18 mouse cellular contexts compared by ENCODE assay signal in the genomic region with DNA sequence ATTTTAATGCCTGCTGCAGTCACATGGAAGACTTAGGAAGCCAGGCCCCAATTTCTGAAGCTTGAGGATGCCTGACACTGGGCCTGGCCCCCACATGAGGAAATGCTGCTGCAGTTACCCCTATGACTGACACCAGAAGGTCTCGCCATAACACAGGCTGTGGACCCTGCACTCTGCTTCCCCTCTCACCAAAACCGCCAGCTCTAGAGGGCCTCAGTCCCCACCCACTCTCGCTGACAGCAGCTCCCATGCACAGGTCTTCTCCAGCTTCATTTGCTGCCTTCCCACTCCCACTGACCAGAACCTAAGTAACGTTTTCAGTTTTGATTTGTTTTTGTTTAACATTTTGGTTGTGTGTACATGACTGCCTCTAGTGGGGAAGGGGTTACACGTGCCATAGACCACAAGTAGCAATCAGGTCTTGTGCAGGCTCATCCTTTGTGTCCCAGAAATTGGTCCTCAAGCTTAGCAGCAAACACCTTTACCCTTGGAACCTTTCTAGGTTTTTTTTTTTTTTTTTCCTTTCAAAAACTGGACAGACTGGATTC. TPM values are rescaled to one million over a fixed set of nuclear protein-coding genes. Genes with fewer than 3 reads are reported as not detected.
A peak's percentile ranks its signal among the peaks of the same experiment; 100 is the strongest.
DNase-seq lines count a peak whose midpoint lies in the region; ATAC-seq and TF ChIP-seq lines count a peak whose summit lies in the region.
"Had no signal": no experiment of that assay in that cellular context is flagged by ENCODE, and none has a peak within 500 bp of the region (broad histone marks: within the 10 kb centered on the region; RNA-seq: fewer than 3 reads in every experiment).

No protein-coding gene starts in this region.

- no peak for TF ChIP-seq POLR2A in MEL (IDR thresholded peaks at IDR 0.05; ENCODE audit: control insufficient read depth in 1 of 2, insufficient read depth in 1 of 2, low read depth in 1 of 2, low read length in 2 of 2, poor library complexity in 1 of 2)

- H3K27me3 ChIP-seq in kidney, postnatal 0 days (ENCODE audit: insufficient read depth, low read length) = no peaks in the 10 kb centered on the region
- no peaks in the 10 kb centered on the region for H3K27me3 ChIP-seq in midbrain, embryonic 11.5 days (ENCODE audit: control insufficient read depth, insufficient read depth, low read length)
- H3K27me3 ChIP-seq in midbrain, embryonic 13.5 days = no peaks in the 10 kb centered on the region
- no peaks in the 10 kb centered on the region for H3K27me3 ChIP-seq in E14TG2a.4 (ENCODE audit: insufficient read depth, low read length)
- H3K27me3 ChIP-seq in MEL (ENCODE audit: control insufficient read depth in 1 of 2, insufficient read depth in 2 of 2, low read length in 2 of 2) = no peaks in the 10 kb centered on the region
- H3K27me3 ChIP-seq: embryonic facial prominence, embryonic 13.5 days; limb, embryonic 15.5 days; midbrain, embryonic 12.5 days had no signal

- TF ChIP-seq EP300 in MEL (IDR thresholded peaks at IDR 0.05; ENCODE audit: low read depth in 1 of 2, low read length in 2 of 2) = no peak

- no peak overlapping the region for H3K27ac ChIP-seq in kidney, postnatal 0 days
- no peak overlapping the region for H3K27ac ChIP-seq in midbrain, embryonic 11.5 days (ENCODE audit: low read depth, low read length)
- no peak overlapping the region for H3K27ac ChIP-seq in midbrain, embryonic 13.5 days
- no peak overlapping the region for H3K27ac ChIP-seq in MEL (ENCODE audit: control insufficient read depth, low read depth, low read length)
- H3K27ac ChIP-seq: embryonic facial prominence, embryonic 13.5 days; hindbrain, embryonic 10.5 days; limb, embryonic 15.5 days; midbrain, embryonic 12.5 days had no signal

- H3K4me1 ChIP-seq in kidney, postnatal 0 days (replicated peaks; ENCODE audit: insufficient read depth, low read length) = peaks cover 13% of the 10 kb centered on the region
- peaks cover 15% of the 10 kb centered on the region for H3K4me1 ChIP-seq in midbrain, embryonic 11.5 days (ENCODE audit: control insufficient read depth, insufficient read depth, low read length)
- peaks cover 27% of the 10 kb centered on the region for H3K4me1 ChIP-seq in midbrain, embryonic 13.5 days (replicated peaks)
- H3K4me1 ChIP-seq in E14TG2a.4 (replicated peaks; ENCODE audit: low read depth, low read length) (peaks cover 57% of the 10 kb centered on the region), MEL (ENCODE audit: control insufficient read depth in 1 of 2, insufficient read depth in 2 of 2, low read length in 2 of 2) (peaks cover 3% of the 10 kb centered on the region in 2 experiments; a peak in 1 of 4 replicates)

- no peak for TF ChIP-seq RAD21 in MEL (IDR thresholded peaks at IDR 0.05; ENCODE audit: low read depth, low read length)

- H3K9ac ChIP-seq in kidney, postnatal 0 days (ENCODE audit: low read depth, low read length) = no peak overlapping the region
- no peak overlapping the region for H3K9ac ChIP-seq in midbrain, embryonic 11.5 days (ENCODE audit: low read length)
- H3K9ac ChIP-seq in midbrain, embryonic 13.5 days (replicated peaks) = no peak overlapping the region
- H3K9ac ChIP-seq in MEL (ENCODE audit: control insufficient read depth, low read depth, low read length, poor library complexity, severe bottlenecking) = no peak overlapping the region
- H3K9ac ChIP-seq: embryonic facial prominence, embryonic 13.5 days; limb, embryonic 15.5 days; midbrain, embryonic 12.5 days had no signal

- peaks cover 21% of the 10 kb centered on the region for H3K79me2 ChIP-seq in MEL (ENCODE audit: control insufficient read depth, insufficient read depth, low read length, poor library complexity)

- no peak overlapping the region for H3K4me3 ChIP-seq in kidney, postnatal 0 days (replicated peaks; ENCODE audit: low read depth, low read length)
- H3K4me3 ChIP-seq in midbrain, embryonic 11.5 days (ENCODE audit: low read depth, low read length) = no peak overlapping the region
- no peak overlapping the region for H3K4me3 ChIP-seq in midbrain, embryonic 13.5 days (replicated peaks)
- H3K4me3 ChIP-seq in E14TG2a.4 (replicated peaks; ENCODE audit: low read length) = no peak overlapping the region
- no peak overlapping the region for H3K4me3 ChIP-seq in MEL (ENCODE audit: control insufficient read depth in 1 of 2, insufficient read depth in 1 of 2, low read depth in 2 of 2, low read length in 2 of 2)
- H3K4me3 ChIP-seq: embryonic facial prominence, embryonic 13.5 days; hindbrain, embryonic 10.5 days; limb, embryonic 15.5 days; midbrain, embryonic 12.5 days had no signal

- WGBS in kidney, postnatal 0 days = 54% methylated on average over 5 of the region's 5 CpGs
- WGBS in midbrain, embryonic 11.5 days = 70% methylated on average over 5 of the region's 5 CpGs
- 61% methylated on average over 5 of the region's 5 CpGs for WGBS in midbrain, embryonic 13.5 days

- DNase-seq in kidney, postnatal 0 days (ENCODE audit: low spot score) = peak; percentile 27
- no peak for DNase-seq in kidney, postnatal 4 days
- DNase-seq in midbrain, embryonic 11.5 days (ENCODE audit: low spot score, missing footprints) = peak; percentile 83
- DNase-seq in MEL (ENCODE audit: low read depth, low spot score) = no peak
- DNase-seq in T-cell, adult 2 months (ENCODE audit: low spot score) = no peak
- no peak for DNase-seq in cerebellum, postnatal 10 days
- DNase-seq: adrenal gland, adult 2 months; gastrocnemius, postnatal 36 days; lung, postnatal 36 days; right cerebral cortex, postnatal 4 days had no signal

- no peaks in the 10 kb centered on the region for H3K9me3 ChIP-seq in kidney, postnatal 0 days (replicated peaks; ENCODE audit: low read length)
- H3K9me3 ChIP-seq in midbrain, embryonic 11.5 days (ENCODE audit: control insufficient read depth, low read length) = no peaks in the 10 kb centered on the region
- no peaks in the 10 kb centered on the region for H3K9me3 ChIP-seq in midbrain, embryonic 13.5 days
- H3K9me3 ChIP-seq in E14TG2a.4 (ENCODE audit: low read length) = no peaks in the 10 kb centered on the region
- no peaks in the 10 kb centered on the region for H3K9me3 ChIP-seq in MEL (replicated peaks; ENCODE audit: insufficient read depth, low read length)
- H3K9me3 ChIP-seq: embryonic facial prominence, embryonic 13.5 days; hindbrain, embryonic 10.5 days; limb, embryonic 15.5 days; midbrain, embryonic 12.5 days had no signal

- peak; percentile 34; the same call in 1 of the 2 replicates for TF ChIP-seq CTCF in kidney, postnatal 0 days (IDR thresholded peaks at IDR 0.05; ENCODE audit: low read depth)
- TF ChIP-seq CTCF in E14TG2a.4 (conservative IDR thresholded peaks at IDR 0.05; ENCODE audit: low read length) (peak; percentile 20; the same call in 1 of the 2 replicates), MEL (IDR thresholded peaks at IDR 0.05 in 2 of 3, conservative IDR thresholded peaks at IDR 0.05 in 1 of 3; ENCODE audit: control insufficient read depth in 1 of 3, insufficient read depth in 1 of 3, low read depth in 2 of 3, low read length in 3 of 3, poor library complexity in 1 of 3, severe bottlenecking in 1 of 3) (peak in 2 of 3 experiments; percentile 7 to 18; a peak in 2 of 6 replicates)

- no peak overlapping the region for H3K4me2 ChIP-seq in kidney, postnatal 0 days (ENCODE audit: low read length)
- H3K4me2 ChIP-seq in midbrain, embryonic 11.5 days = no peak overlapping the region
- H3K4me2 ChIP-seq in midbrain, embryonic 13.5 days (replicated peaks) = no peak overlapping the region
- H3K4me2 ChIP-seq: embryonic facial prominence, embryonic 13.5 days; limb, embryonic 15.5 days; midbrain, embryonic 12.5 days had no signal

- no peak for ATAC-seq in kidney, postnatal 0 days (replicated peaks; ENCODE audit: low FRiP score, low read depth)
- ATAC-seq in midbrain, embryonic 11.5 days (ENCODE audit: low FRiP score) = no peak
- no peak for ATAC-seq in midbrain, embryonic 13.5 days
- ATAC-seq: forebrain, embryonic 14.5 days; inflammation-experienced regulatory T-cells, adult 6 months had no signal

- peaks cover 60% of the 10 kb centered on the region for H3K36me3 ChIP-seq in kidney, postnatal 0 days (ENCODE audit: insufficient read depth, low read length)
- H3K36me3 ChIP-seq in midbrain, embryonic 11.5 days (ENCODE audit: control insufficient read depth, insufficient read depth, low read length) = peaks cover 32% of the 10 kb centered on the region
- peaks cover 80% of the 10 kb centered on the region for H3K36me3 ChIP-seq in midbrain, embryonic 13.5 days
- H3K36me3 ChIP-seq in E14TG2a.4 (ENCODE audit: insufficient read depth, low read length) (peaks cover 91% of the 10 kb centered on the region), MEL (ENCODE audit: control insufficient read depth in 1 of 2, insufficient read depth in 2 of 2, low read length in 2 of 2) (peaks cover 0 to 12% of the 10 kb centered on the region in 2 experiments; a peak in 3 of 4 replicates)

RNA-seq across cellular contexts. Expression of a gene that starts 5.5 kb away (rescaled TPM):
- polyA plus RNA-seq in kidney, postnatal 0 days (2015; fragmentation: Nextera tagmentation; extraction: Ambion mirVana) = 7.8 and 9.8 TPM in 2 replicates
- 12.8 and 14.6 TPM in 2 replicates for polyA plus RNA-seq in midbrain, embryonic 11.5 days (2014; fragmentation: Nextera tagmentation; extraction: Ambion mirVana)
- 13.7 and 15.9 TPM in 2 replicates for polyA plus RNA-seq in midbrain, embryonic 13.5 days (2015; fragmentation: Nextera tagmentation; extraction: Ambion mirVana)
- 59.8 and 61.5 TPM in 2 replicates for total RNA-seq in MEL (2012; rRNA removed)
- 100 to 1,000 TPM in 1 of 2 experiments, 10 to 100 TPM in 1; 86.6 to 149 TPM for polyA plus RNA-seq in MEL (2012; ENCODE audit: insufficient read depth in 1 of 2, insufficient read length in 2 of 2, low read depth in 1 of 2, low replicate concordance in 2 of 2, missing spikeins in 1 of 2)

RNA-seq across cellular contexts. Expression of a gene that starts 10.9 kb away (rescaled TPM):
- polyA plus RNA-seq in kidney, postnatal 0 days (2015; fragmentation: Nextera tagmentation; extraction: Ambion mirVana) = 1.9 and 2.1 TPM in 2 replicates
- polyA plus RNA-seq in midbrain, embryonic 11.5 days (2014; fragmentation: Nextera tagmentation; extraction: Ambion mirVana) = 2.7 and 3.2 TPM in 2 replicates
- 2.2 and 2.6 TPM in 2 replicates for polyA plus RNA-seq in midbrain, embryonic 13.5 days (2015; fragmentation: Nextera tagmentation; extraction: Ambion mirVana)
- total RNA-seq in MEL (2012; rRNA removed) = 8.4 and 9.5 TPM in 2 replicates
- 10 to 100 TPM in 1 of 2 experiments, not detected in 1; 14.8 TPM for polyA plus RNA-seq in MEL (2012; ENCODE audit: insufficient read depth in 1 of 2, insufficient read length in 2 of 2, low read depth in 1 of 2, low replicate concordance in 2 of 2, missing spikeins in 1 of 2)

RNA-seq across cellular contexts. Expression of a gene that starts 11.8 kb away (rescaled TPM):
- 13.9 and 15.6 TPM in 2 replicates for polyA plus RNA-seq in kidney, postnatal 0 days (2015; fragmentation: Nextera tagmentation; extraction: Ambion mirVana)
- 6.9 and 7.7 TPM in 2 replicates for polyA plus RNA-seq in midbrain, embryonic 11.5 days (2014; fragmentation: Nextera tagmentation; extraction: Ambion mirVana)
- polyA plus RNA-seq in midbrain, embryonic 13.5 days (2015; fragmentation: Nextera tagmentation; extraction: Ambion mirVana) = 12.5 and 13.3 TPM in 2 replicates
- total RNA-seq in MEL (2012; rRNA removed) = 25.2 and 28.2 TPM in 2 replicates
- 10 to 100 TPM in 1 of 2 experiments, not detected in 1; 36.6 TPM for polyA plus RNA-seq in MEL (2012; ENCODE audit: insufficient read depth in 1 of 2, insufficient read length in 2 of 2, low read depth in 1 of 2, low replicate concordance in 2 of 2, missing spikeins in 1 of 2)

RNA-seq across cellular contexts. Expression of a gene that starts 18.4 kb away (rescaled TPM):
- 12.7 and 18.6 TPM in 2 replicates for polyA plus RNA-seq in kidney, postnatal 0 days (2015; fragmentation: Nextera tagmentation; extraction: Ambion mirVana)
- polyA plus RNA-seq in midbrain, embryonic 11.5 days (2014; fragmentation: Nextera tagmentation; extraction: Ambion mirVana) = 11.7 and 13.9 TPM in 2 replicates
- polyA plus RNA-seq in midbrain, embryonic 13.5 days (2015; fragmentation: Nextera tagmentation; extraction: Ambion mirVana) = 4.4 and 5.7 TPM in 2 replicates
- total RNA-seq in MEL (2012; rRNA removed) = 18.4 and 24.6 TPM in 2 replicates
- 10 to 100 TPM in 1 of 2 experiments, not detected in 1; 33.2 TPM for polyA plus RNA-seq in MEL (2012; ENCODE audit: insufficient read depth in 1 of 2, insufficient read length in 2 of 2, low read depth in 1 of 2, low replicate concordance in 2 of 2, missing spikeins in 1 of 2)

RNA-seq across cellular contexts. Expression of a gene that starts 35.3 kb away (rescaled TPM):
- 22.0 and 23.3 TPM in 2 replicates for polyA plus RNA-seq in kidney, postnatal 0 days (2015; fragmentation: Nextera tagmentation; extraction: Ambion mirVana)
- 25.5 and 29.7 TPM in 2 replicates for polyA plus RNA-seq in midbrain, embryonic 11.5 days (2014; fragmentation: Nextera tagmentation; extraction: Ambion mirVana)
- 37.6 and 44.2 TPM in 2 replicates for polyA plus RNA-seq in midbrain, embryonic 13.5 days (2015; fragmentation: Nextera tagmentation; extraction: Ambion mirVana)
- total RNA-seq in MEL (2012; rRNA removed) = 56.6 and 57.2 TPM in 2 replicates
- 100 to 1,000 TPM; 157 TPM for polyA plus RNA-seq in MEL (2012; ENCODE audit: insufficient read depth in 1 of 2, insufficient read length in 2 of 2, low read depth in 1 of 2, low replicate concordance in 2 of 2, missing spikeins in 1 of 2)

Comparison
In these comparisons a context has a peak if more than half of its experiments do, and no peak if none do; other contexts are left out.
1. DNase-seq: peak in kidney, postnatal 0 days (single experiment) and midbrain, embryonic 11.5 days (single experiment); none in kidney, postnatal 4 days (0 of 2), MEL (single experiment), T-cell, adult 2 months (single experiment) and cerebellum, postnatal 10 days (0 of 2).
2. Peak in every context shown above with its lines, with median percentiles within 50 percentile points of each other: CTCF ChIP-seq.